Mouse (Mus musculus) limb, embryonic 12.5 days (tissue): Measurements from ENCODE around the gene Gucy1a1. TPM values are rescaled to one million over a fixed set of nuclear protein-coding genes. Genes with fewer than 3 reads are reported as not detected.

Experiments used
- ATAC-seq: fragments of 200-750 bp; cut with Nextera tagmentation; 2 replicates; pipeline ENCODE4 v1.8.0; 2017; ENCODE audit warnings: low read depth, moderate TSS enrichment; ENCODE audit not compliant: insufficient number of reproducible peaks, insufficient read depth, low FRiP score, low TSS enrichment
- H3K27ac ChIP-seq: fragments of 300-500 bp; sonication (generic); 2 replicates; pipeline ENCODE4 v1.5.1; 2016; ENCODE audit warnings: mild to moderate bottlenecking, moderate library complexity
- H3K27me3 ChIP-seq: fragments of 300-500 bp; sonication (generic); 2 replicates; pipeline ENCODE4 v1.6.1; 2016; ENCODE audit warnings: mild to moderate bottlenecking, moderate library complexity
- H3K36me3 ChIP-seq: fragments of 300-500 bp; sonication (generic); 2 replicates; pipeline ENCODE4 v1.6.1; 2016; ENCODE audit warnings: mild to moderate bottlenecking, moderate library complexity
- H3K4me1 ChIP-seq: fragments of 300-500 bp; sonication (generic); replicated peaks from 2 replicates; pipeline ENCODE4 v1.6.1; 2016
- H3K4me2 ChIP-seq: fragments of 300-500 bp; sonication (generic); 2 replicates; pipeline ENCODE4 v1.6.1; 2016; ENCODE audit warnings: mild to moderate bottlenecking, moderate library complexity
- H3K4me3 ChIP-seq: fragments of 300-500 bp; sonication (generic); replicated peaks from 2 replicates; pipeline ENCODE4 v1.5.1; 2016; ENCODE audit warnings: mild to moderate bottlenecking
- H3K9ac ChIP-seq: fragments of 300-500 bp; sonication (generic); replicated peaks from 2 replicates; pipeline ENCODE4 v1.6.1; 2016; ENCODE audit warnings: mild to moderate bottlenecking, moderate library complexity
- H3K9me3 ChIP-seq: fragments of 300-500 bp; sonication (generic); 2 replicates; pipeline ENCODE4 v1.6.1; 2016; ENCODE audit warnings: mild to moderate bottlenecking, moderate library complexity
- WGBS: fragments of 180-500 bp; shearing (Covaris S2); methylation state at CpG from one replicate; pipeline ENCODE4 v1.1.7; 2016; 5-methylcytosine and 5-hydroxymethylcytosine counted together
- polyA plus RNA-seq: library from polyadenylated mRNA; unstranded; fragments of >200 nt; fragmentation: Nextera tagmentation; extraction: Ambion mirVana; gene quantifications from 2 replicates; pipeline ENCODE4 v1.2.1, GENCODE M21; 2016

The Gucy1a1 gene
- polyA plus RNA-seq, 1 experiment from 2014 or later: 2.9 TPM

DNA sequence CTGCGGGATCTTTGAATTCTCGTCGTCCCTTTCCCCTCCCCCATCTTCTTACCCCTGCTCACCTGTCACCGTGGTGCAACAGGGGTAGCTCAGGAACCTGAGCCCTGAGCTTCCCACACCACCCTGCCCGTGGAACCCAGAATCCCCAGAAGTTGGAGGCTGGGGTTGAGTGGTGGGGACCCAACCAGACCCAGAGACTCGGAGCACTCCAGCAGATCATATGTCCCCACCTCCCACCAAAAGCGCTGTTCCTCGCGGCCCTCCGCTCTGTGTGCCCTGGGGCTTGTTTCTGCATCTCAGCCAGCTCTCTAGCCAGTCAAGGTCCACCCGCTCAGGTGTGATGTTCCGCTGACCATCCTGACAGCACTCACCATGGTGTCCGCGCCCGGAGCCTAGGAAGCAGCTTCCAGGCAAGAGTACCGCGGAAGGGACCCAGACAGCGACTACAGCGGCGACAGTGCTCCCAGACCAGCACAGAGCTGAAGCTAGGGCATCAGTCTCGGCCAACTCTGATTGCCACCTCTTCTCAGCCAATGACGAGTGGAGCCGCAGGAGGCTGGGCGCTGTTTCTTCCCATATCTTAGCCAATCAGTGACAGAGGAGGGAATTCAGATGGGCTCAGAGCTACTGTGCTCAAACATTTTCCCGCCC lies 71.3 kb downstream of the Gucy1a1 start, which contains the start of gene Gucy1b1:
TSS of gene Gucy1b1 (minus strand) at position 489 of the 651 bp plus-strand sequence.
- no peak within 1 kb of the TSS for H3K27ac ChIP-seq
- peak; percentile 94 for ATAC-seq
- no peaks in the 10 kb centered on the region for H3K36me3 ChIP-seq
- peak within 1 kb of the TSS; percentile 98 for H3K4me2 ChIP-seq
- no peaks in the 10 kb centered on the region for H3K9me3 ChIP-seq
- H3K9ac ChIP-seq: peak within 1 kb of the TSS; percentile 54
- H3K4me1 ChIP-seq: peaks cover 12% of the 10 kb centered on the region
- WGBS: 1% methylated on average over 25 of the region's 25 CpGs
- peak within 1 kb of the TSS; percentile 53 for H3K4me3 ChIP-seq
- peaks cover 30% of the 10 kb centered on the region for H3K27me3 ChIP-seq

DNA sequence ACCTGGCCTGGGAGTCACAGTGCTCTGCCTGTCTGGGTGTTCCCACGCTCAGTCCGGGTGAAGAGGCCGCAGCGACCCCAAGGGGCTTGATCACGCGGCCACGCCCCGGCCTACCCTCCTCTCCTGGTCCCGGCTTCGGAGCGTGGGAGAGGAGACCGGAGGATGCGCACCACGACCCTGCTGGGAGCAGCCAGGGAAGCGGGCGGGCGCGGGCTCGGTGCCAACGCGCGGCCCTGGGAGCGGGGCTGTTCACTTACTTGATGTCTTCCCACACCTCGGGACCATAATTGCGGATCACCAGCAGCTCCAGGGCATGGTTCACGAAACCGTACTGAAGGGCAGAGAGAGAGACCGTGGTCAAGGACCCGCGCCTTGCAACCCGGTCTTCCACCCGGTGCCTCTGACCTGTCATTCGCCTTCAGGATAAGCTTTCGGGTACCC lies 71.8 kb downstream of the Gucy1a1 start:
- 1% methylated on average over 34 of the region's 34 CpGs for WGBS
- Histone ChIP-seq H3K36me3 (no peaks in the 10 kb centered on the region), H3K4me2 (peak overlapping the region; percentile 98), H3K9ac (peak overlapping the region; percentile 54), H3K4me3 (peak overlapping the region; percentile 53), H3K27ac (no peak overlapping the region), H3K4me1 (peaks cover 12% of the 10 kb centered on the region), H3K27me3 (peaks cover 30% of the 10 kb centered on the region), H3K9me3 (no peaks in the 10 kb centered on the region)
- no peak for ATAC-seq

DNA sequence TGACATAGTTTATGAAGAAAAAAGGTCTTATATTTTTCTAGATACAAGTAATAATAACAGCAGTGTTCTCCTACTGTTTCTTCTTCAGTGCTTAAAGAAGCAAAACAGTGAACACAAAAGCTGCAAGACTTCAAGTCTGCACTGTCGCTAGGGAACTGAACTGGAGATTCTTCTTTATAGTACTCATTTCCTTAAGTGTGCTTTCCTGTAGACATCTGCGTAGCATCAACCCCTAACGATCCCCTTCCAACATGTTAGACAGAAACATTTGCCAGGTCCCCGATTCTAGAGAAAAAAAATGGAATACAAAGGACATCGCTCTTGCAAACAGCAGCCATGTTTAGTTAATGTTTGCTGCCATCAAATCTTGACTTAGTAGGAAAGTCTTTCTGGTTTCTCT lies 77.8 kb downstream of the Gucy1a1 start:
- WGBS: 51% methylated on average over 5 of the region's 5 CpGs
- H3K4me1 ChIP-seq: no peaks in the 10 kb centered on the region
- no peak overlapping the region for H3K4me3 ChIP-seq
- H3K27me3 ChIP-seq: peaks cover 6% of the 10 kb centered on the region
- no peaks in the 10 kb centered on the region for H3K9me3 ChIP-seq
- no peak overlapping the region for H3K9ac ChIP-seq
- ATAC-seq: no peak
- H3K4me2 ChIP-seq: no peak overlapping the region
- no peak overlapping the region for H3K27ac ChIP-seq
- no peaks in the 10 kb centered on the region for H3K36me3 ChIP-seq

DNA sequence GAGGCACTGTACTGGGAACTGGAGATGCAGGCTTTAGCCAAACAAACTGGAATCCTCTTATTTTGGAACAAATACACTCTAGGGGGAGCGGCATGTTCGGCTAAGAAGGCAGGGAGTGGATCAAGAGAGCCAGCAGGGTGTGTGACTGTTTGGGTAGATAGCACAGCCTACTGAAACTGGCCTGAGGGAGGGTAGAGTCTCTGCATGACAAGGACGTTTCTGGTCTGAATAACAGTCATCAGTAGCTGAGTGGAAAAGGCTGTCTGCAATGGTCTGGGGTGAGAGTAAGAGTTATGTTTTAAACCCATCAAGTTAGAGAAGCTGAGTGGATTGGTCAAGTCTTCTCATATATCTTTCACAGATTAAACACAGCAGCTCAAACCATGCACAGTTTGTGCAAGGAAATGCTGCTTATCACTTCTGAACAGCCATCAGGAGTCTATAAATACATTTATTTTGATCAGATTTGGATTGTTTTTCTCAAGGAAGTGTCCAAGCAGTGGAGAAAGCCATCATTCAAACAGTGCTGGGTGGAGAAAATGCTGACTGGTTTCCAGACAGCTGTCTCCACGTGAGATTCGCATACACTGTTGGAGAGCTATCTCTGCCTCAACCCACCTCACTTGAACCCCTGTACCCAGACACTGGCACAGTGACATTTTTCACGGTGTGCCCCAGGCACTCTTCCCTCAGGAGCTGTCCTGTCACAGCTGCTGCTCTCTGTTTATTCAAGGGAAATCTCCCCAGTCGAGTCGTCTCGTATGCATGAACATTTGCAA lies 84.0 kb downstream of the Gucy1a1 start:
- H3K36me3 ChIP-seq: no peaks in the 10 kb centered on the region
- no peak overlapping the region for H3K9ac ChIP-seq
- no peak overlapping the region for H3K4me2 ChIP-seq
- no peak overlapping the region for H3K27ac ChIP-seq
- WGBS: 50% methylated on average over 9 of the region's 9 CpGs
- H3K4me1 ChIP-seq: no peaks in the 10 kb centered on the region
- no peak overlapping the region for H3K4me3 ChIP-seq
- ATAC-seq: no peak
- no peaks in the 10 kb centered on the region for H3K27me3 ChIP-seq
- no peaks in the 10 kb centered on the region for H3K9me3 ChIP-seq

DNA sequence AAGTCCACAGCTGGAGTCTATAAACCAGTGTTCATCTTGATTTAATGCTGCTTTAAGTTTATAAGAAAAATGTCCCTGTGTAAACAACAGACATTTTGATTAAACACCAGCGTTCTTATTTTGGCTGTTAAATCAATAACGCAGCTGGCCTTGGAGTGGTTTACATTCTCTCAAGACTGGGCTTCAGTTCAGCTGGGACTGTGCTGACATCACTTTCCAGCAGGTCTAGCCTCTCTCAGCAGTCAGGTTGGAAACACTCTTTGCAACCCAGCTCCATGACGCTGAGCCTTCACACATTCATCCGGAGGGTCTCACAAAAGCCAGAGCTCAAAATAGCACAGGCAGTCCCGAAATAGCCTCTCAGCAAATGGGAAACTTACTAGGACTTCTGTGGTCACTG lies 88.4 kb downstream of the Gucy1a1 start:
- H3K4me1 ChIP-seq: peaks cover 9% of the 10 kb centered on the region
- H3K27me3 ChIP-seq: no peaks in the 10 kb centered on the region
- no peak overlapping the region for H3K9ac ChIP-seq
- no peaks in the 10 kb centered on the region for H3K9me3 ChIP-seq
- no peaks in the 10 kb centered on the region for H3K36me3 ChIP-seq
- H3K27ac ChIP-seq: no peak overlapping the region
- ATAC-seq: no peak; the same call in 1 of the 2 replicates
- WGBS: 54% methylated on average over 5 of the region's 5 CpGs
- H3K4me3 ChIP-seq: no peak overlapping the region
- H3K4me2 ChIP-seq: no peak overlapping the region

DNA sequence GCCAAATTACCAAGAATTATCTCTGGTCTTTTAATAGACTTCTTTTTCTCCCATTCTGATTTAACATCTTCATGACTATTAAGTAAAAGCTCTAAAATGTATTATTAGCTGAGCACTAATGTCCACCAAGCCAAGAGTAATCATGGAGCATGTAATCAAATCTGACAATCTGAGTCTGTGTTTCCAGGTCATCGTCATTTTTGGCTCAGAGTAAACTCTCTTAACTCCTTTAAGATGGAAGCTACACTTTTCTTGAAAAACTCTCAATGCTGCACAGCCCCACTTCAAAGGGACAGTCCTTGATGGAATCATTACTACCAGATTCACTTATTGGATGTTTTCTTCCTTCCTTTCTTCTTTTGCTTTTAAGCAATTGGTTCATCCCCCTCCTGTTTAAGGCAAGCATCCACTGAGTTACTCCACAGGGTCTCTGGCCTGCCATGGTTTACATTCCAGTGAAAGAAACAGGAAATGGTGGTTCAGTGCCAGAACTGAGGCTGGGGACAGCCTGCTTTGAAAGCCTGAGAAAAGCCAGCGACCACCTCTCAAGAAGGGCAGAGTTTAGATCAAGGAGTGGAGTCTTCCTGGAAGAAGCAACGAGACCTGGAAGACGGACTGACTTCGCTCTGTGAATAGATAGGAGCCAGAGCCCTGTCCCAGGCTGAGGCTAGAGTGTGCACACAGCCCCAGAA lies 91.2 kb downstream of the Gucy1a1 start:
- Histone ChIP-seq H3K4me3 (no peak overlapping the region), H3K4me1 (peaks cover 20% of the 10 kb centered on the region), H3K9ac (no peak overlapping the region), H3K36me3 (no peaks in the 10 kb centered on the region), H3K27ac (no peak overlapping the region), H3K4me2 (no peak overlapping the region), H3K9me3 (no peaks in the 10 kb centered on the region), H3K27me3 (no peaks in the 10 kb centered on the region)
- 34% methylated on average over 5 of the region's 5 CpGs for WGBS
- no peak for ATAC-seq

DNA sequence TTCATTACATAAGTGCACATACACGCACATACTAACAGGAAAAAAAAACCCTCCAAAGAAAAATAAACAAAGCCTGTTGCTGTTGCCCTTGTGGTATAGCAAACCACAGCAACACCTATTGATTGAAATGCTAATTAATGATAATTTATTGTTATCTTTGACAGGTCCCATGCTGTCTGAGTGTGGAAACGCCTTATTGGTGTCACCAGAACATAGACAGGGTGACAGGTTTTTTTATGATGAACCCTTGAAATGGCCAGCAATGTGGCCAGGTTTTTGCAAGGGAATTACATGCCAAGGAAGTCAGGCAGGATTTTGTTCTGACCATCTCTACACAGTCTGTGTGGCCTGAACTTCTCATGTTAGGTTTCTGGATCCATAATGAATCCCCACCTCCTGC lies 93.6 kb downstream of the Gucy1a1 start:
- no peak for ATAC-seq
- Histone ChIP-seq H3K27ac (no peak overlapping the region), H3K27me3 (no peaks in the 10 kb centered on the region), H3K36me3 (no peaks in the 10 kb centered on the region), H3K9me3 (no peaks in the 10 kb centered on the region), H3K4me3 (no peak overlapping the region), H3K9ac (no peak overlapping the region), H3K4me2 (no peak overlapping the region), H3K4me1 (peaks cover 30% of the 10 kb centered on the region)
- WGBS: 50% methylated on average over 2 of the region's 2 CpGs

DNA sequence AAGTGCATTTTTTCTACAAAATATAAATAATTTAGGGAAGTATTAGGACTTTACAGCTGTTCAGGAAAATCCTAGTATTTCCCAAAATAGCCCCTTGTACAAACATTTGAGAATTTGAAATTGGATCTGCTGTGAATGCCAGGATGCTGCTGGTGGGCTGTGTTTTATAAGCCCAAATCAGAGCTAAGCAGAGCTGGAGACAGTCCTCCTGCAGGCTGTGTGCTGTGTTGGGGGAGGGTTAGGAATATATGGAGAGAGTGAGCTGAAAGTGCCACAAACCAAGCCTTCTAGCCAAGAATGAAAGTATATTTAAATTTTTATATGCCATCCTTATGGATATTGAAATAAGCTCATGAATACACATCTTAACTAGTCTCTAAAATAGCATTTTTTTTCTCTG lies 94.1 kb downstream of the Gucy1a1 start:
- Histone ChIP-seq H3K27ac (no peak overlapping the region), H3K4me1 (peaks cover 30% of the 10 kb centered on the region), H3K4me2 (no peak overlapping the region), H3K4me3 (no peak overlapping the region), H3K9ac (no peak overlapping the region), H3K27me3 (no peaks in the 10 kb centered on the region), H3K9me3 (no peaks in the 10 kb centered on the region), H3K36me3 (no peaks in the 10 kb centered on the region)
- 0 out of 2 replicates have a peak, but pooled peaks have one; percentile 68 for ATAC-seq

DNA sequence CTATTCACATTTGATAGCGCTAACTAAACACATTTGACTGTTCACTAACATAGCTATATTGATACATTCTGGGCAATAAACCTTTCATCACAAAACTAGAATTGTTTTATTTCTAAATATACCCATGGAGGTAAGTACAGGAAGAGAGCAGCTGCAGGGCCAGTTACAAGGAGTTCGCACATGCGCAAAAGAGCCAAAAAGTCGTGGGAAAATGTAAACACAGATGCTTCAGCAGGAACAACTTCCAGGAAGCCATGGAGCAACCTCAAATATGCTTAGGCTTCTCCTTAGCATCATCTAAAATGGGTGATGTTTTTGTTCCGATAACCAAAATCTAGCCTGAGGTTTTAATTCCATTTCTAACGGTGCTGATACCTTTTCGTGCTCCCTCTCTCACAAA lies 96.9 kb downstream of the Gucy1a1 start:
- peaks cover 25% of the 10 kb centered on the region for H3K4me1 ChIP-seq
- WGBS: 54% methylated on average over 7 of the region's 7 CpGs
- H3K27ac ChIP-seq: peak overlapping the region; percentile 67
- H3K27me3 ChIP-seq: no peaks in the 10 kb centered on the region
- H3K4me3 ChIP-seq: no peak overlapping the region
- H3K4me2 ChIP-seq: peak overlapping the region; percentile 24
- H3K36me3 ChIP-seq: no peaks in the 10 kb centered on the region
- ATAC-seq: no peak
- H3K9ac ChIP-seq: no peak overlapping the region
- no peaks in the 10 kb centered on the region for H3K9me3 ChIP-seq

DNA sequence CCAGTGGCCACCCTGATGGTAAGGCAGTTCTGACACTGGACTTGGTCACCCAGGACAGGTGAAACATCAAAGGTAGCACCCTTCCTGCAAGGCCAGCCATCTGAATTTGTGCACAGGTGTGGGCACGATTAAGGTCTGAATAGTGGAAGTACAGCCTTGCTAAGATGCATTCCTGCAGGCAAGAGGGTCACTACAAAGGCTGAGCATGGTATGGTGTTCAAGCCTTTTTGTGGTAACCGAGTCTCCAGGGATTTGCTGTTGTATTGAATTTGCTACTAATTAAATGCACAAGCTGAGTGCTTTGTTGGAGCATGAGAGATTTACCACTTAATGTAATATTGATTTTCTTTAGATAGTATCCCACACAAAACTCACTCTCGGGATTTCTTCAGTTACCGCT lies 97.5 kb downstream of the Gucy1a1 start:
- Histone ChIP-seq H3K27me3 (no peaks in the 10 kb centered on the region), H3K4me2 (no peak overlapping the region), H3K27ac (no peak overlapping the region), H3K36me3 (no peaks in the 10 kb centered on the region), H3K4me3 (no peak overlapping the region), H3K9me3 (no peaks in the 10 kb centered on the region), H3K9ac (no peak overlapping the region), H3K4me1 (peaks cover 28% of the 10 kb centered on the region)
- no peak for ATAC-seq
- 58% methylated on average over 4 of the region's 4 CpGs for WGBS

DNA sequence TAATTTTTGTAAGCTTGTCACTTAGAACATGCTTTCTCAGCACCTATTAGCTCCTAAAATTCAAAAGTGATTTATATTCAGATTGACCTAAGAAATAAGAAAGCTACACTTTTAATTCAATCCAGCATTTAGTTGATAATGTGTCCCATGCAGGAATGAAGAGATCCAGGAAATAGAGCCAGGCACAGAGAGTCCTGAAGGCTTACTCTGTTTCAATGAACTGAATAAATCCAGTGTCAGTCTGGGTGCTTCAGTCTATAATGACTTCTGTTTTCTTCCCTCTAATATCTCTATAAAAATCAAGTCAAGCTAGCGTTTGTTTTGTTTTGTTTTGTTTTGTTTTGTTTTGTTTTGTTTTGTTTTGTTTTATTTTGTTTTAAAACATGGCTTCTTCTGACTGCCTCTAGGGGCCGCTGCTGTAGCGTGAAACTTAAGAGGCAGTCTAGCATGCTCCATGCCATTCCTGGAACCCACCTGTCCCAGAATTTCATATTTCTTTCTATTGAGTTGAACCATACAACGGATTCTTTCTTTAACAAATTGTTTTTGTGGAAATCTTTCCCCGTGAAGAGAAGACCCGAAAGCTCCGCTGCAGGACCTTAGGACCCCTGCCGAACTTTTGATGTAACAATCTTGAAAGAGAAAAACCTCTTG lies 98.4 kb downstream of the Gucy1a1 start:
- Histone ChIP-seq H3K9me3 (no peaks in the 10 kb centered on the region), H3K36me3 (no peaks in the 10 kb centered on the region), H3K27ac (no peak overlapping the region), H3K27me3 (no peaks in the 10 kb centered on the region), H3K4me1 (peaks cover 26% of the 10 kb centered on the region), H3K4me3 (no peak overlapping the region), H3K4me2 (no peak overlapping the region), H3K9ac (no peak overlapping the region)
- ATAC-seq: no peak
- 29% methylated on average over 8 of the region's 8 CpGs for WGBS
